Mouse (Mus musculus): ENCODE results near the gene Plekha3.

The Plekha3 gene

GRCm38 (mm10) chr2:76676401-76677226 is 1.5 kb downstream of the Plekha3 start:
- DNase-seq = no peak

- no peak for DNase-seq
Measured at GRCm38 (mm10) chr2:76682301-76682700, 7.2 kb downstream of the Plekha3 start.

GRCm38 (mm10) chr2:76686986-76687385 is 11.9 kb downstream of the Plekha3 start:
- no peak for DNase-seq

DNA sequence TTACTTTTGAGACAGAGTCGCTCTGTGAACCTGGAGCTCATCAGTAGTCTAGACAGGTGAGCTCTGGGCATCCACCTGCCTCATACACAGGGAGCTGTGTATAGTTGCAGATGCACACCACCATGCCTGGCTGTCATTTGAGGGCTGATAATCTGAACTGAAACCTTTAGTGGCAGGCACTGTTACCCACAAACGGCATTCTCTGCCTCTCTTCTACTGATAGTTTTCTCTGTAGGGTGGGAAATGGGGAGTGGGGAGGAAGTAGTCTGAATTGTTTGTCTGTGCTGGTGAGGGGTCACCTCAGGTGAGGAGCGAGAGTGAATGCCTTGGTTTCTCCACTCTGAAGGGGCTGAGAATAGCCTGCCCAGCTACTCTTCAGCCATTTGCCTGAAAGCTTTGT is 12.5 kb downstream of the Plekha3 start:
- DNase-seq = no peak

DNA sequence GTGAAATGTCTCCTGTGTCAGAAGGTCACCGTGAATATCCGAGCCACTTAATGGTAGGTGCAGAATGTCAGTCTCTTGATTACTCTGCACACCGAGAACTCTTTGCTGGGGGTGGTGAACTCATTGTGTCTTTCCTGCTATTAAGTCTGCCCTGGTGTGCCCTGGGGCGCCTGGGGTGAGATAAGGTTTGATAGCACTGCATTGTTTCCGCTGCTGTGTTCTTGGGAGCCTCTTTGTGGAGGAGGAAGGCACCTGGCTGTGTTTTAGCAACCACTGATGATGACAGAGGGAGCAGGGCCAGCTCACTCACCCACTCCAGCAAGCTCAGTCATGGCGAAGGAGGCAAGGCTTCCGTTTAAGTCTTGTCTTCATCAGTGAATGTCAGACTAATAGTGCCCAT is 13.1 kb downstream of the Plekha3 start:
- DNase-seq = no peak

- DNase-seq = no peak
Measured at GRCm38 (mm10) chr2:76690436-76691204, 15.5 kb downstream of the Plekha3 start.

DNA sequence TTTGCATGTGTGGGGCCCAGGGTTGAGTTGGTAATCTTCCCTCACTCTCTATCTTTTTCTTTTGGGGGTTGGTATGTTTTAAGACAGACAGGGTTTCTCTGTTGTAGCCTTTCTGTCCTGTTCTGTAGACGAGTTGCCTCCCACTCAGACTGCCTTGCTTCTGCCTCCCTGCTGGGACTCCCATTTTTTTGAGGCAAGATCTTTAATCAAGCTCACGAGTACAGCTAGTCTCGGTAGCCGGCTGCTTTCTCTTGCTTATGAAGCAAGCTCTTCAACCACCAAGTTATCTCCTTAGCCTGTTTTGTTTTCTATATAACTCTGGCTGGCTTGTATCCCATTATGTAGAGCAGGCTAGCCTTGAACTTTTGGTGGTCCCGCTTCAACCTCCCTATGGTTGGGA is 18.7 kb downstream of the Plekha3 start:
- no peak for DNase-seq

GRCm38 (mm10) chr2:76695290-76695689 is 20.2 kb downstream of the Plekha3 start:
- DNase-seq = no peak

DNA sequence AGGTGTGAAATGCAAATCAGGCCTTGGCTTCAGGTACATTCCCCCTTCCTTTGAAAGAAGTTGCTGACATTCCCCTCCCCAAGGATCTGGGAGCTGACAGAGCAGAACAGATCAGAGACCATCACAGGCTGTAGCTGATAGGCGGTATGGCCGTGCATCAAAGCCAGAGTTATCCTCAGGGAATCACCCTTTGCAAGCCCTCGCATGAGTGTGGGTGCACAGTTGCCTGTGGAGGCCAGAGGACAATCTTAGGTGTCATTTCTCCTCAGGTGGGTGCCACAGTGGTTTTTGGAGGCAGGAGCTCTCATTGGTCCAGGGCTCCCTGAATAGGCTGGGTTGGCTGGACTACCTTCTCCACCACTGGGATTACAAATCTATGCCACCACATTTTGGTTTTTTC is 27.1 kb downstream of the Plekha3 start:
- no peak for DNase-seq

DNA sequence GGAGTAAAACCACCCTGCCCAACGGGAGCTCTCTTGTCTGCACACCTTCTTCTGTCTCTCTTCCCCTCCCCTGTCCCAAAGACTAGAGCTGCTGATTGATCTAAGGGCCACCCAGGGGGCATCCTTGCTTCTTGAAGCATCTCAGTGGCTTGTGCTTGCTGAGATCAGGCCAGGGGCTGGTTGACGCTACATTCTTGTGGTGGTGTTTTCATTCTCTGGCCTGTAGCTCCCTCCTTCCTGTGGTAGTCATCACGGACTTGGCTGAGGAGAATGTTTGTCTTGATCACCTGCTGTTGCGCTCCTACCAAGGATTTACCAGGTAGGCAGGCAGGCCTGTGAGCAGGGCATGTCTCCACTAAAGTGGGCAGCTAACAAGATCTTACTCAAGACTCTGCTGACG is 27.7 kb downstream of the Plekha3 start:
- DNase-seq = no peak

- no peak for DNase-seq
Measured at GRCm38 (mm10) chr2:76705655-76706054, 30.6 kb downstream of the Plekha3 start.

- no peak for DNase-seq
Measured at GRCm38 (mm10) chr2:76708512-76708911, 33.4 kb downstream of the Plekha3 start.

DNA sequence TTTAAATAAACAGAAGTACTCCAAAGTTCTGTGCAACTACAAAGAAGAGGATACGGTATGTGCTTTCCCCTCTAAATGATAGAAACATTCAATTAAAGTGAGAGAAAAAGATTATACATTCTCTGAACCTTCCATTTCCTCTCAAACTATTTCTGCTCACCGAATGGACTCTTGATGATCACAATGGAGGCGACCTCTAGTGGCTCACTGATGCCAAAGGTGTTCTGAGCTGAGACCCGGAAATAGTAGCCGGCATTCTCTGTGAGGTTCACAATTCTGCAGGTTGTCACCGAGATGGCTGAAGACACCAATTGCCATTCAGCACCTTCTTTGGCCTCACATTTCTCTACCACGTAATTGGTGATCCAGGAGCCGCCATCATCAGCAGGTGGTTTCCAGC is 39.9 kb downstream of the Plekha3 start:
- DNase-seq = no peak

DNA sequence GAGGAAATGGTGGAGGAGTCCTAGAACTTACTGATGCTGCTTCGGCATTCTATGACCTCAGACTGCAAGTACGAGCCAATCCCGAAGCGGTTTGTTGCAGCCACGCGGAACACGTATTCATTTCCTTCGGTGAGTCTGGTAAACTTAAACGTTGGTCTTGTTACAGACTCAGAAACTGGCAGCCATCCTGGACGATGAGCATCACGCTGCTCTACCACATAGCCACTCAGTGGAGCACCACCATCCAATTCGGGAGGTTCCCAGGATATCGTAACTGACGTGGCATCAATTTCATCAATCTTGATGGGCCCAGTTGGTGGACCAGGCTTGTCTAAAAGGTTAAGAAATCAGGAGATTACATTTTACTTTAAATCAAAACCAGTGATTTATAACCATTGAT is 44.6 kb downstream of the Plekha3 start:
- no peak for DNase-seq

Measured in cerebellum, postnatal 25 days (tissue).